Mouse (Mus musculus): ENCODE results near the gene Rxfp4.

Rxfp4 gene

DNA sequence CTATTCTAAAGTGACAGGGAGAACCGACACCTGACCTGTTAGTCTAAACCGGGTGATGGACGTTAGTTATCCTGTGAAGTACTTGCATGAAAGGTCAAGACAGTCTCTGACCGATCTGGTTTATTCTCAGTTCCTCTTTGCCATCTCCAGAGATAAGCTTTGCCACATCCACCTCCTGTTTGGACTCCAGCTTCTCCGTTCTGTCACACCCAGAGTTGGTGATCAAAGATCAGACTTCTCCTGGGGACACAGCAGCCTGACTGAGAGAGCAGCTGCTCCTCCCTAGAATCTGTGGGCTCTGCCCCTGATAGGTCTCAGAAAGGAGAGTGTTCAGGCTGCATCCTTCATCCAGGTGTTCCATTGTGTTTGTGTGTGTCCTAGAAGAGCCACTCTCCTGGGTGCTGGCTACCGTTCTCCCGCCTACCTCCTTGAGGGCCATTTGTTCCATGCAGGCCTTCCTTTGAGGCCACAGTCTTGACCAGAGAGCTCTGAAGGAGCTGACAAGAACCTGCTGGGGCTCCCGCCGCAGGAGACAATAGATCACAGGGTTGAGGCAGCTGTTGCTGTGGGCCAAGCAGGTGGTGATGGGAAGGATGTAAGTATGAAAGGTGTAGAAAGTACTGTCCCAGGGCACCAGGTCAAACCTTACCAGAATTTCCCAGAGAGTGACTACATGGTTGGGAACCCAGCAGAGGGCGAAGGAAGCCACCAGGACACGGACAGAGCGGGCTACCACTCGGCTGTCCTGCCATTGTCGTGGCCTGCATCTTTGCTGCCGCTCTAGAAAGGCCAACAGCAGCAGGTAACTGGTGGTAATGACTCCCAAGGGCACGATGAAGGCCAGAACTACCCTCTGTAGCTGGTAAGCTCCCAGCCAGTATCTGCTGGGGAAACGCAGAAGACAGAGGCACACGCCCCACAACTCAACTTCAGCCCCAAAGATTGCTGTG, 998 bp downstream of the Rxfp4 start:
- no peak for DNase-seq

DNA sequence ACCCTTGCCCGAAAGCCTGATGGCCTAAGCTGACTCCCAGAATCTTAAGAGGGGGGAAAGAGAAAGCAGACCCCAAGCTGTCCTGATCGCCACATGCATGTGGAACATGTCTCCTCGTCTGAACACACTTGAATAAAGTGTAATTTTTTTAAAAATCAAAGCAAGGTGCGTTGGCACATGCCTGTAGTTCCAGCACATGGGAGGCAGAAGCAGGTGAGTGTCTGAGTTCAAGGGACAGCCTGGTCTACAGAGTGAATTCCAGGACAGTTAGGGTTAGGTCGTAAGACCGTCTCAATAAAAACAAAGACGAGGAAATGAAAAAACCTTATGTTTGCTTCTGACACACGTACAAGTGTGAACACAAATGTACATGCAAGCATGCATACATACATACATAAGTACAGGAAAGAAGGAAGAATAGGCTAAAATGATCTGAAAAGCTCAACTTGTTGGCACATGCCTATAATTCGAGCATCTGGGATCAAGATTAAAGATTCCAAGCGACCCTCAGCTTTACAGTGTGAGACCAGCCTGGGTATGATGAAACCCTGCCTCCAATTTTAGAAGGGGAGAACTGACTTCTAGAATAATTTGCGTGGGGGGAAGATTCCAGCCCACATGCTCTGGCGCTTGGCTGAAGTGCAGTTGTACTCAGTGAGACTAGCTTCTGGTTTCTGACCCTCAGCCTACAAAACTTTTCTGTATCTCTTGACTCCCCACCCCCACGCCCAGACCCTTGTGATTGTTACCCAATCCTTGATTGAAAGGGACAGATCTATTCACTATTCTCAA, 2.0 kb downstream of the Rxfp4 start:
- no peak for DNase-seq

DNA sequence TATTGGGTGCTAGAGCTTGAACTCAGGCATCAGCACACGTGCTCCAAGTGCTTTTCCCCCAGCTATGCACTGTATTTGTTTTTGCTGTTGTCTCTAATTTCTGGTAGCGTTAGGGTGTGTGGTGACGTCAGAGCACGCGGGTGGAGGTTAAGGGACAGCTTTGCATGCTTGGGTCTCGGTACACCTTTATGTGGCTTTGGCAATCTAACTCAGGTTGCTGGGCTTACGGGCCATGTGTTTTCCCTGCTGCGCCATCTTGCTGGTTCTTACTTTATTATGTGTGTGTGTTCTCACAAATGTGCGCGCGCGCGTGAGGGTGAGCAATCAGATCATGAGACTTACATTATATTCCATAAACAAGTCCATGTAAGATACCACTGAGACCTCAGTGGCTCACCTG, 3.0 kb downstream of the Rxfp4 start:
- no peak for DNase-seq

DNA sequence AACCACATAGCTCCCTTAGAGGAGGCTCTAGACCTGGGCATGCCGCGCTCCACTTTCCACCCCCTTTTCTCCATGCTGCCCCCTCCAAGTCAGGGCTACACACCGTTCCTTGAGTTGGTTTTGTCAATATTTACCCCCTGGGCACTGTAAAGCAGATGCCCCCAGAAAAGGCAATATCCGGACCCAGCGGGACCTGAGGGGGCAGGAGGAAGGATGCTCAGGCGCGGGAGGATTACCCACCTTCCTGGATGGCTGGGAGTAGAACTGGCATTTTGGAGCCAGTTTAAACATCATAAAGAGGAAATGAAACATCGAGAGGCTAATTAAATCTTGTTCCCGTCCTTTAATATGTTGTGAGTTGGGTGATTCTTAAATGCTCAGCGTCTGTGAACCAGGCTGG, 3.8 kb downstream of the Rxfp4 start:
- no peak for DNase-seq

DNA sequence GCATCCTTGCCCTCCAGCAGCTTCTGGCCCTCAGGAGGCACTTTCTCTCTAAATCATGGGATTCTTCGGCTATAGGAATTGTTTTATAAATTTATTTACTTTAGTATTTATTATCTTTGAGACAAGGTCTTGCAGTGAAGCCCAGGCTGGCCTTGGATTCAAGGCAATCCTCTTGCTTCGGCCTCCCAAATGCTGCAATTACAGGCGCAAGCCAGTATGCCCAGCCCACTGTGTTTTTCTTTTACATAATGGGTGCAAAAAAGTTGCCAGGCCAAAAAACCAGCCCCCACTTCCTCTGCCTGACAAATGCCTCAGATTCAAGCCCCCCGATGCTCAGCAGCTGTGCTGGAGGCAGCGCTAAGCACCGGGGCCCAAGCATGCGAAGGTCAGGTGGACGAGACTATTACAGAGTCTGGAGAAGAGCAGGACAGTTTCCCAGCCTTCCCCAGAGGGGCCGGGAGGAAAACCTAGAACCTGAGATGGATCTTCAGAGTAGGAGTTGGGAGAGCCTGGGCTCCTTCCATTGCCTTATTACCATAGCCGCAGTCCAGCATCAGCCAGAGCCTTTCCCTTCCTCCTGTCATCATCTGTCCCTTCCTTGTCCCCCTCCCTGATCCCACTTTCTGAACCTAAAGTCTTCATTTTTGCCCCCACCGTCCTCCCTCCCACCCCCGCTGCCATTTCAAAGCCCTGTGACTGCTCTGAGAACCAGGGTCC, 4.3 kb downstream of the Rxfp4 start:
- no peak for DNase-seq

DNA sequence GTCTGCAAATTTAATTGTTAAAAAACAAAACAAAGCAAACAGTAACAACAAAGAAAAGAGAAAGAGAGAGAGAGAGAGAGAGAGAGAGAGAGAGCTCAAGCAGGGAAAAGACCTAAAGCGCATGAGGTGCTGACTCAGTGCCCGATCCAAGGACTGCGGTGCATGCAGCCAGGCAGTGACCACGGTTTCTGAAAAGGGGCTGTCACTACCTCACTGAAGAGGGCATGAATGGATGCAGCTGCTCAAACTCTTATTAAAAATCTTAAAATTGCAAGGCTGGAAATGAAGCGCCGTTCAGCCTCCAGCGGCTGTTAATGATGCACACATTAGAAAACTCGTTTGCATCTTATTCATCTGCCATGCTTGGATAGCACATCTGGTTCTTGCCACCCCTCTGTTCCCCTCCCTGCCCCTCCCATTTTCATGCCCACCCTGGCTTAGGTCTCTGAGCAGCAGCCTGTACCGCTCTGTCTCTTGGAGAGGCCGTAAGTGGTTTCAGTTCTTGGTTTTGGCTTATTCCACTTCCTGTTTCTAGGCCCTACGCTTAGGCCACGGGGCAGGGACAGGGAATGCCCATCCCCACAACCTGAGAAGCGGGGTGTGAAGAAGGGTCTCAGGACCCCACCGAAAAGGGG, 5.0 kb downstream of the Rxfp4 start:
- DNase-seq = no peak

DNA sequence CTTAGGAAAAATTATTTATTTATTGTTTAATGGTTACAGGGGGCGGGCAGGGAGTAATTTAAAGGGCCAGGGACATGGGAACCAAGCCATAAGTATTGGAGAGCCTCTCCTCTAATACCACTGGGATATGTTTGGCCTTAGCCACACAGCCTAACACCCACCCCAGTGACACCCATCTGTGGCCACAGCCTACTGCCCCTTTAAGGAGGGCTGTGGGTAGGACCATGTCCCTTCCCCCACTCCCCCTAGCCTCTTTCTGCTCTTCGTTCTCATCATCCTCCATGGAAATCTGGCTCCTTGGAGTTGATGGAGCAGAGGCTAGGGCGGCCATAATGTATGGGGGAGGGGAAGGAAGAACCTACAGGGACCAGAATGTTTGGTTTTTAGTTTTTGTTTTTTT, 5.9 kb downstream of the Rxfp4 start:
- no peak for DNase-seq

DNA sequence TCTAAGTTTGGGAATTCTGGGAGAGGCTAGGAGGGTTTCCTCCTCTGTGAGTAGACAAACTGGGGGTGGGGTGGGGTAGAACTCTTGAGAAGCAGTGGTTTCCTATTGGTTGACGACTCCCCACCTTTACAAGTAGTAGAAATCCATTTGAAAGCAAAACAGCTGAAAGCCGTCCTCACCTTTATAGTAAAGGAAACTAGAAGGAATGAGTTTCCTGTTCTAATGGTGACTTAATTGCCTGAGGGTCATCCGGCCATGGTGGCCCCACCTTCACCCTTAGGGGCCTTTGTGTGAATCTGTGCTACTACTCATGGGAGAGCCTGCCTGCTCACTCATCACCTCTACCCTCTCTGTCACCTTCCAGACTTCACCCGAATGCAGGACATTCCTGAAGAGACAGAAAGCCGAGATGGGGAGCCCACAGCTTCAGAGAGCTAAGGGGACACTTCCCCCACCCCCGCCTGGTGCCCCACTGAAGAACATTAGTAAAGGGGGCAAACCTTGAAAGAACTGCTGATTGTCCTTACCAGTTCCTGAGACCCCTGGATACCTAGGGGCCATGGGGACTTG, 6.4 kb downstream of the Rxfp4 start:
- DNase-seq = no peak

DNA sequence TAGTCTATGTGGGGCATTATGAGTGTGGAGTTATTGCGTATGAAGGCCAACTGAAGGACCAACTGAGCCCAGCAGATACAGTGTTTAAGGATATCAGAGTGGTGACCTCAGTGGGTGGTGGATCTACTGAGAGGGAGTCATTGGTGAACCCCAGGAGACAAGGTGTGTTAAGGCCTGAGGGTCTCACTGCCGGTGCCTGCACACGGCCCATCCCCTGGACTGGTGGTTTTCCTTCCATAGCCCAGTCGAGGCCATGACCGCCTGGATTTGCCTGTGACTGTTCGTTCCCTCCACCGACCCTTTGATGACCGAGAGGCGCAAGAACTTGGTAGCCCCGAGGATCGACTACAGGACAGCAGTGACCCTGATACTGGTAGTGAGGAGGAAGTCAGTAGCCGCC, 7.0 kb downstream of the Rxfp4 start:
- DNase-seq = no peak

DNA sequence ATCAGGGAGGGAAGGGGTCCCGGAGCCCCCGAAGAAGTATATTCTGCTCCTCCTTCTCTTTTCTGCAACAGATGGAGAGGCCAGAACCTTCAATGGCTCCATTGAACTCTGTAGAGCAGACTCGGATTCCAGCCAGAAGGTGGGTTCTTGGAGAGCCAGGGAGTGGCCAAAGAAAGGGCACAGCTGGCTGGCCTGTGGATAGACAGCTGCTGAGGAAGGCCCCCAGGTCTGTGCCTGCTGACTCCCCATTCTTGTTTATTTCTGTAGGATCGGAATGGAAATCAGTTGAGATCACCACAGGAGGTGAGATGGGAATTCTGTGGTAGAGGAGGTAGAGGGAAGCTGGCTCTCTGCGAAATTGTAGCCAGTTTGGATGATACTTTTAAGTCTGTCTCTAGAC, 9.9 kb downstream of the Rxfp4 start:
- DNase-seq = no peak

DNA sequence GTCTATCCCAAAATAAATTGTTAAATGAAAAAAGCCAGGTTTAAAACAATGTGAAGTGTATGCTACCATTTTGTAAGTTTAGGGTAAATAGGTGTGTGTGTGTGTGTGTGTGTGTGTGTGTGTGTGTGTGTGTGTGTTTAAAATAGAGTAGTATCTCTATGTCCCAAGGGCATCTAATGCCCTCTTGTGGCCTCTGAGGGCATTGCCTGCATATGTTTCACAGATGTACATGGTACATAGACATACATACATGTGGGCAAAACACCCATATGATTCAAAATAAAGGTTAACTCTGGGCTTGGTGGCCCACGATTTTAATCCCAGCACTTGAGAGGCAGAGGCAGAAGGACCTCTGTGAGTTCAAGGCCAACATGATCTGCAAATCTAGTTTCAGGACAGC, 12.3 kb downstream of the Rxfp4 start:
- DNase-seq = peak; percentile 75 to 85

DNA sequence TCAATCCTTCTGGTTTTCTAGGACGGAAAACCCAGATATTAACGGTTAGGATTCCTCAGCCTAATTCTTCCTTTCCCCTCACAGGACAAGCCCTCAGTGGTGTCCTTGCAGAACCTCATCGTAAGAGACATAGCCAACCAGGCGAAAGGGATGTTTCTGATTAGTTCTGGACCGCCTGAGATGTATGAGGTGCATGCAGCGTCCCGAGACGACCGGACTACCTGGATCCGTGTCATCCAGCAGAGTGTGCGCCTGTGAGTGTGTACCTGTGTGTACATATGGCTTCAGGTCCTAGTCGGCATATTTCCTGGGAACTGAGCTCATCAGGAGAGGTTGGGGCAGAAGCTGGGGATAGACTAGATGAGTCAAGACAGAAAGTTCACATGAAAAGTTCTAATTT, 13.7 kb downstream of the Rxfp4 start:
- DNase-seq = no peak

DNA sequence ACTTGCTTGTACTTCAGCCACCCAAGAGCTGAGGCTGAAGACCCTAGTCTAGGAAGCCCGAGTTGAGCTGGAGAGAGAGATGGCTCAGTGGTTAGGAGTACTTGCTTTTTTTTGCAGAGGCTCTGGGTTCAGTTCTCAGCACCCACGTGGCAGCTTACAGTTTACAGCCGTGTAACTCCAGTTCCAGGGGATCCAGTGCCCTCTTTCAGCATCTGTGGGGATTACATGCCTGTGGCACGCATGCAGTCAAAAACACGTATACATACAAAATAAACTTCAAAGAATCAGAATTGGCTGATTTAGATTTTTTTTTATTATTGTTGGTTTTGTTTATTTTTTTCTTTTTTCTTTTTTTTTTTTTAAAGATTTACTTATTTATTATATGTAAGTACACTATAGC, 15.8 kb downstream of the Rxfp4 start:
- no peak for DNase-seq

DNA sequence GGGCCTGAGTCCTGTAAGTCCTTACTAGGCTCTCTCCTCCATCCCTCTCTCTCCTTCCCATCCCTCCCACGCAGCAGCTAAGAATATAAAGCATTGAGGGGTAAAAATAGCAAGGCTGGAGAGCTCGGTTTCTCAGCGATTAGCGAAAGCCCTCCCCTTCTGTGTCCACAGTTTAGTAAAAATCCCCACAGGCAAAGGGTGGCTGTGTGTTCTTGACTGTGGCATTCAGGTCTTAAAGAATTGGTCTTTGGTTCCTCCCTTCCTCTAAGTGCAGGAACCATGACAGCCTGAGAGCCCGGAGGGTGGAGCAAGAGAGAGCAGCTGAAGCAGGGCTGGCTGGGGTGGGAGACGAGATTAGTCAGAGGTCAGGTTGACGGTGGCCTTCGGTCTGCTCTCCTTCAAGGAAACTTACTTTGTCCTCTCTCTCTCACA, 16.4 kb downstream of the Rxfp4 start:
- peak; percentile 35 to 49 for DNase-seq

DNA sequence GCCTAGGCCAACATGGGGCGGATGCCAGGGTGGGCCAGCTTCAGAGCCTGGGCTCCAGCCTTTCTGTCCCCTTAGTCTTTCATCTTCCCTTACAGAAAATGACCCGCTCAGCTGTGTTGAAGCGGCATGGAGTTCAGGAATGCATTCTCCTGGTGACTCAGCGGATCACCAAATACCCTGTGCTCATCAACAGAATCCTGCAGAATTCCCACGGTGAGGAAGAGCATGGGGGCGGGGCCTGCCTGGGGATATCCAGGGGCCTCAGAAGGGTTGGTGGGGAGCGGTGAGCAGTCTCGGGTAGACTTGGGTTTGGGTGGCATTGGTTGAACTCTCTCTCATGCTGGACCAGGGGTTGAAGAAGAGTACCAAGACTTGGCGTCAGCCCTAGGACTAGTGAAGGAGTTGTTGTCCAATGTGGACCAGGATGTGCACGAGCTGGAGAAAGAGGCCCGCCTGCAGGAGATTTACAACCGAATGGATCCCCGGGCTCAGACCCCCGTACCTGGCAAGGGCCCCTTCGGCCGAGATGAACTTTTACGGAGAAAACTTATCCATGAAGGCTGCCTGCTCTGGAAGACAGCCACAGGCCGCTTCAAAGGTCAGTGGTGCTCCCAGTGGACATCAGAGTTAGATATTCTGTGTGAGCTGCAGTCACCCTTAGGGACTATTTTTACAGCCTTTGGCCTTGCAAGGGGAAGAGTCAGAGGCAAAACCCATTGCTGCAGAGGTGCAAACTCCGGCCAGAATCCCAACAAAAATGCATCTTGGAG, 17.3 kb downstream of the Rxfp4 start:
- DNase-seq = peak; percentile 47 to 65

DNA sequence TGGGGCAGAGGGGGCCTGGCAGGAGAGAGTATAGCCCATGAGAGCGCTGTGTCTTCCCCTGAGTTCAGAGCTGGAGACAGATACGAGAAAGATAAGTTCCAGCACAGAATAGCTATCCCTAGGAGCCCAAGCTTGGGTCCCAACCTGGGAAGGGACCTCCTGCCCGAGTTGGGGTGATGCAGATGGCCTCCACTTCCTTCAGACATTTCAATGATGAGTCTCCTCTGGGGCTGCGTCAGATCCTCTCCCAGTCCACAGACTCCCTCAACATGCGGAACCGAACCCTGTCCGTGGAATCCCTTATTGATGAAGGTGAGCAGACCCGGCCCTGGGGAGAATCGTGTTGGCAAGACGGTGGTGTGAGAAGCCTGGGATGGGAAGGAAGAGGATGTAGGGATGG, 19.9 kb downstream of the Rxfp4 start:
- no peak for DNase-seq

DNA sequence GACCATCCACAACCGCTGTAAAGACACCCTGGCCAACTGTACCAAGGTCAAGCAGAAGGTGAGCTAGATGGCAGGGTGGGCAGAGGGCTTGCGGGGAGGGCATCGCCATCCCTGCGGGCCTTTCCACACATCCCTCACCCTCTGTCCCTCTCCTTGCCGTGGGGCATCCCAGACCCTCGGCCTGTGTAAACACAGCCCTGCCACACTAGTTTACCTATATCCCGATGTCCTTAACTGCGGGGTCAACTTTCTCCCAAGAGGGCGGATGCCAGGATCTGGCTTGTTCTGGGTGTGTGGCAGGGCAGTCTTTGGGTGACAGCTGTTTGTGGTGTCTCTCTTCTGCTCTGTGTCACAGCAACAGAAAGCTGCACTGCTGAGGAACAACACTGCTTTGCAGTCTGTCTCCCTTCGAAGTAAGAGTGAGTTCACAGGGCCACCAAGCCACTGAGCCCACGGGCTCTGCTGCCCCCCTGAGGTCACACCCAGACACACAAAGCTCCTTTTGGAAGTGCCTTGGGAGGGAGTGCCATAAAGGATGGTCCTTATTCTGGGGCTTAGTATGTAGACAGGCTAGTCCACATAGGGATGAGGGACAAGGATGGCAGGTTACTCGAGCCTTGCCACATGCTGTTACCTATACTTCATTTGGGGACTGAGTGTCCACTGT, 20.9 kb downstream of the Rxfp4 start:
- peak in 1 of 2 experiments; percentile 70 for DNase-seq

DNA sequence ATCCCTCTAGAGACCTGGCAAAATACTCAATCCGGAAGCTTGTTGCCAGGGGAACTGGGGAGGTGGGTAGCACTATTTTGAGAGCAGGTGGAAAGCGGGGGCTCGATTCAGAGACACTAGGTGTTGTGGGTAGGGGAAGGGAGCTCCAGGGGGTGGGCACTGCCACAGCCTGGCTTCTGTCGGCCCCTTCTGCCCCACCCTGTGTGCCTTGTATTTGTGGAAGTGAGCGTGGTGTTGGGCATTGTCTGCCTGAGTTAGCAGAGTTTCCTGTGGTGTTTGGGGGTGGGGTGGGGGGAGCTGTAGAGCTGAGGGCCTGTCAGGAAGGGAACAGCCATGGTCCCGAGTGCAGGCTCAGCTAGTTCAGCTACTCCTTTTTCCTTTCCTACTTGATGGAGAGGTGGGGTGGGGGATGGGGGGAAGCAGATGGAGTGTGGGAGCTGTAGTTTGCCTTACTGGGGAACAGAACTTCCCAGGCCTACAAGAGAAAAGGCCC, 22.0 kb downstream of the Rxfp4 start:
- DNase-seq = peak; percentile 64 to 68

DNA sequence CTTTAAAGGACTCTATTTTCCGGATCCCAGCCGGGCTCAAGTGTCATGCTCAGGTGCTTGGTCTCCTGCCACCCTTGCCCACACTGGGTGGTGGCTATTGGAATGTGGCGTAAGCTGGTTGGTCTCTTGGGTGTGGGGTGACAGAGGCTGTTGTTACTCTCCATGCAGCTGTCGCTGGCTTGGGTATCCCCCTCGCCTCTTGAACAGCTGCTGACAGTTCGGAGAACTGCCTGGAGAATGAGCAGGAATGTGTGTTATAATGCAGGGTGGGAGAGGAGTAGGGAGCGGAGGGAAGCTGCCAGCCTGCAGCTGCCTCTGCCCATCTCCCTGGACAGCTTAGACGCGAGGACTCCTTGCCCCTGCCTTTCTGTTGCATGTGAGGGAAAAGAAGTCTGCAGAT, 22.9 kb downstream of the Rxfp4 start:
- DNase-seq = no peak

DNA sequence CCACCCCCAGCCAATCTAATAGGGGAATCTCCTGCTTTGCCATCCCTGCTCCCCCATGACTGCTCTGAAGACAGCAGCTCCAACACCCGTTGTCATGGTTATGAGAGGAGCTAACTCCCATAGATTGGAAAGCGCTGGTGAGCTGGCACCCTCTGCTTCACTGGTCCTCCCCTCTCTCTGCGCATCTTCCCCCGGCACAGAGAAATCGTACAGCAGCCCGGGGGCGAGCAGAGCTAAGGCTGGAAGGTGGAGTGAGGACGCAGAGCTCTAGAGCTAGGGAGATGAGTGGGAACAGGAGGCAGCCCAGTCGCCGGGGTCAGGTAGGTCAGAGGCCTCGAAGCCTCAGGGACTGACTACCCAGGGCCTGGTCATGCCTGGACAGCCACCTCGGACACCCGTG, 23.7 kb downstream of the Rxfp4 start:
- no peak for DNase-seq

DNA sequence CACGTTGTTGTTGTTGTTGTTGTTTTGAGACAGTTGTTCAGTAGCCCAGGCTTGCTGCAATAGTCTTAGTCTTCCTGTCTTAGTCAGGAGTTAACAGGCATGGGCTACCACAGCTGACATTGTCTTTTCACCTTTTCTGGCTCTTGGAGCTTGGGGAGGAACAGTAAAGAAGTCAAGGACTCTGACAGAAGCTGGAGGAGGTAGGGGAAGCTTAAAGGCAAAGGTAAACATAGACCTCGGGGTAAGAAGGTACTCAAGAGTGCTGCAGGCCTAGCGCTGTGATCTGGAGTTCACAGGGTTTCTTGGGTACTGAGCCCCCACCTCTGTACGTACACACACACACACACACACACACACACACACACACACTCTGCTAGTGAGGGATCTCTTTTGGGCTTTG, 24.2 kb downstream of the Rxfp4 start:
- no peak for DNase-seq

Measured in kidney, postnatal 36 days (tissue).